Mouse (Mus musculus) megakaryocyte, embryonic 14.5 days (primary cell): ENCODE results near the gene Myo1e.
"Not testable (repeated sequence)": the region's sequence is repeated elsewhere in the genome, so short reads cannot be mapped to it uniquely, and the experiment has no call there.

Source experiments
- FLI1 ChIP-seq: IDR thresholded peaks from 2 replicates; pipeline ENCODE4 v1.6.1; 2012; ENCODE audit warnings: low read length, inconsistent platforms, mixed read lengths
- GATA1 ChIP-seq: IDR thresholded peaks from 3 replicates; pipeline ENCODE4 v1.6.1; 2012; ENCODE audit warnings: mixed read lengths, low read length, inconsistent platforms, borderline replicate concordance

GRCm38 (mm10) chr9:70256027-70256426 lies 48.9 kb downstream of the Myo1e start:
- TF ChIP-seq GATA1, FLI1: not testable (repeated sequence)
